Mouse (Mus musculus) testis, adult 2 months (tissue): Measurements from ENCODE around the gene Arhgap29. TPM values are rescaled to one million over a fixed set of nuclear protein-coding genes. Genes with fewer than 3 reads are reported as not detected.
A peak's percentile ranks its signal among the peaks of the same experiment; 100 is the strongest.

Experiments used
- H3K27ac ChIP-seq: fragments of 200-500 bp; 2 replicates; pipeline ENCODE4 v1.5.1; 2012; ENCODE audit warnings: low read depth, low read length; ENCODE audit not compliant: control insufficient read depth, insufficient read depth
- H3K27me3 ChIP-seq: fragments of 200-500 bp; 2 replicates; pipeline ENCODE4 v1.6.1; 2012; ENCODE audit warnings: mild to moderate bottlenecking, low read length, moderate library complexity; ENCODE audit not compliant: control insufficient read depth, insufficient read depth
- H3K36me3 ChIP-seq: fragments of 200-500 bp; 2 replicates; pipeline ENCODE4 v1.6.1; 2012; ENCODE audit warnings: mild to moderate bottlenecking, low read length; ENCODE audit not compliant: control insufficient read depth, insufficient read depth
- H3K4me1 ChIP-seq: fragments of 200-500 bp; 2 replicates; pipeline ENCODE4 v1.6.1; 2012; ENCODE audit warnings: low read length; ENCODE audit not compliant: control insufficient read depth, insufficient read depth
- H3K4me3 ChIP-seq: fragments of 200-500 bp; 2 replicates; pipeline ENCODE4 v1.5.1; 2012; ENCODE audit warnings: low read depth, mild to moderate bottlenecking, low read length, moderate library complexity, mixed read lengths; ENCODE audit not compliant: control insufficient read depth
- CTCF ChIP-seq: fragments of 200-500 bp; IDR thresholded peaks from 2 replicates; pipeline ENCODE4 v1.5.1; 2012; ENCODE audit warnings: low read depth, mild to moderate bottlenecking, inconsistent platforms, low read length, moderate library complexity; ENCODE audit not compliant: control insufficient read depth, insufficient read depth, insufficient replicate concordance
- POLR2A ChIP-seq: fragments of 200-500 bp; IDR thresholded peaks from 2 replicates; pipeline ENCODE4 v1.6.1; 2012; ENCODE audit warnings: low read depth, mild to moderate bottlenecking, inconsistent platforms, low read length, moderate library complexity; ENCODE audit not compliant: control insufficient read depth
- polyA plus RNA-seq: library from polyadenylated mRNA; depleted of rRNA; stranded (reverse); fragments of >200 nt; gene quantifications from 2 replicates; pipeline ENCODE4 v1.2.3, GENCODE M21; 2012

Arhgap29 gene
- polyA plus RNA-seq, 1 experiment, result 78.3 TPM

DNA sequence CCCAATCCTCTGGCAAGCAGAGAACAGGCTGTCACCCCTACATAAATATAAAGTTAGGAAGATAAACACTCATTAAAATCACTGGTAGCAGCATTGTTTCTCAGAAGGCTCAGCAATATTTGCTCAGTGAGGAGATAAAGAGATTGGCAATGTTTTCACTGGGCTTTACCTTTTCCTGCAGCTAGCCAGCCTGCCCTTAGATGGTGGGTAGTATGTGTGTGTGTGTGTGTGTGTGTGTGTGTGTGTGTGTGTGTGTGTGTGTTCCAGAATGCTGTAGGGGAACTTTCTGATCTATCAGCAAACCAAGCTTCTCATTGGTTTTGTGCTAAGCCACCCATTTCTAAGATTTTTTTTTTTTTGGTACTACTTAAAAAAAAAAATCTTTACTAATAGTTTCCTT lies 5.6 kb upstream of the Arhgap29 start:
- Histone ChIP-seq H3K4me3 (no peak overlapping the region), H3K27ac (no peak overlapping the region), H3K4me1 (no peaks in the 10 kb centered on the region), H3K36me3 (no peaks in the 10 kb centered on the region), H3K27me3 (no peaks in the 10 kb centered on the region)
- TF ChIP-seq POLR2A (no peak), CTCF (no peak)

DNA sequence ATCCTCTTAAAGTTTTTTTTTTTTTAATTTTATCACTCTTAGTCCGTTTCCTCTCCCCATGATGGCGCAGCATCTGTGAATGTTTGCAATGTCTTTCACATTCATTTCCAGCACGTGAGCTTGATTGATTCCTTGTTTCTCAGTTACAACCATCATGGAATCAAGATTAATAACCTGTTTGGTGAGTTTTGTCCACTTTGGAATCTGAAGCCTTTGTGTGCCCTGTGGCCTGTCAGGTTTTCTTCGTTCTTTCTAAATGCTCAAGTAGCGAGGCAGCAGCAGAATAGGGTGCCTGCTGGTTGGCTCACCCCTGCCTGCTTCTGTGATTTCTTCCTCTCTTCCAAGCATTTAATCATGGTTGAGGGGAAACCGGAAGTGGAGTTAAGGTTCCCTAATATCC lies 2.2 kb upstream of the Arhgap29 start:
- Histone ChIP-seq H3K36me3 (peaks cover 1% of the 10 kb centered on the region; the same call in 1 of the 2 replicates), H3K27ac (no peak overlapping the region), H3K4me1 (no peaks in the 10 kb centered on the region), H3K4me3 (no peak overlapping the region), H3K27me3 (no peaks in the 10 kb centered on the region)
- no peak for TF ChIP-seq POLR2A
- no peak for TF ChIP-seq CTCF

DNA sequence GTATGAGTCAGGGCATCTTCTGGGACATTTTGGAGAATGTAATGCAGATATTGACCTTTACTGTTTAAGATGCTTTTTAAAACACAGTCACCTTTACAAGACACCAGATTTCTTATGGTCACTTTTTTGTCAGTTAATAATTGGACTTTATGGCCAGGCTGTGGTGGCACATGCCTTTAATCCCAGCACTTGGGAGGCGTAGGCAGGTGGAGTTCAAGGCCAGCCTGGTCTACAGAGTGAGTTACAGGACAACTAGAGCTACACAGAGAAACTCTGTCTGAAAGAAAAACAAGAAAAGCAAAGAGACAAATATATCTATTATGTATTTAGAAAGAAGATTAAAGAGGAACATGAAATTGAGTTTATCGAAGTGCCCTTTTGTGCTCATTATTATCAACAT lies 1.2 kb upstream of the Arhgap29 start:
- Histone ChIP-seq H3K36me3 (peaks cover 1% of the 10 kb centered on the region; the same call in 1 of the 2 replicates), H3K4me1 (no peaks in the 10 kb centered on the region; the same call in 1 of the 2 replicates), H3K4me3 (no peak overlapping the region), H3K27me3 (no peaks in the 10 kb centered on the region), H3K27ac (no peak overlapping the region)
- TF ChIP-seq CTCF (no peak), POLR2A (no peak)

DNA sequence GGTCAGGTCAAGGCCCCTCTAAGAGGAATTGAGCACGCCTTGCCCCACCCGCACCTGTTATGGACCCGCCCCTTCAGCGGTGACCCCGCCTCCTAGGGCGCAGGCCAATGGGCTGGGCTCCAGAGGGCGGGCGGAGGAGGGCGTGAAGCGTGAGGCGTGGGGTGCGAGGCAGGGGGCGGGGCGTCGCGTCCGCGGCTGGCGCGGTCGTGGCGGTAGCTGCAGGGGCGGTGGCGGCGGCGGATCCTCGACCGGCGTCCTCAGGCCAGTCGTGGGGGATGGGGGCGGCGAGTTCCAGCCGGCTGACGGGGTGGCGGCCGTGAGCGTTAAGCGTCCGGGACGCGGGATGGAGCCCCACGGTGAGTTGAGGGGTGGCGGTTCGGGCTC lies 700 bp downstream of the Arhgap29 start:
- TF ChIP-seq POLR2A (peak; percentile 98), CTCF (no peak)
- Histone ChIP-seq H3K4me3 (peak overlapping the region; percentile 99), H3K4me1 (no peaks in the 10 kb centered on the region; the same call in 1 of the 2 replicates), H3K27ac (peak overlapping the region; percentile 97), H3K27me3 (no peaks in the 10 kb centered on the region), H3K36me3 (peaks cover 1% of the 10 kb centered on the region; the same call in 1 of the 2 replicates)

DNA sequence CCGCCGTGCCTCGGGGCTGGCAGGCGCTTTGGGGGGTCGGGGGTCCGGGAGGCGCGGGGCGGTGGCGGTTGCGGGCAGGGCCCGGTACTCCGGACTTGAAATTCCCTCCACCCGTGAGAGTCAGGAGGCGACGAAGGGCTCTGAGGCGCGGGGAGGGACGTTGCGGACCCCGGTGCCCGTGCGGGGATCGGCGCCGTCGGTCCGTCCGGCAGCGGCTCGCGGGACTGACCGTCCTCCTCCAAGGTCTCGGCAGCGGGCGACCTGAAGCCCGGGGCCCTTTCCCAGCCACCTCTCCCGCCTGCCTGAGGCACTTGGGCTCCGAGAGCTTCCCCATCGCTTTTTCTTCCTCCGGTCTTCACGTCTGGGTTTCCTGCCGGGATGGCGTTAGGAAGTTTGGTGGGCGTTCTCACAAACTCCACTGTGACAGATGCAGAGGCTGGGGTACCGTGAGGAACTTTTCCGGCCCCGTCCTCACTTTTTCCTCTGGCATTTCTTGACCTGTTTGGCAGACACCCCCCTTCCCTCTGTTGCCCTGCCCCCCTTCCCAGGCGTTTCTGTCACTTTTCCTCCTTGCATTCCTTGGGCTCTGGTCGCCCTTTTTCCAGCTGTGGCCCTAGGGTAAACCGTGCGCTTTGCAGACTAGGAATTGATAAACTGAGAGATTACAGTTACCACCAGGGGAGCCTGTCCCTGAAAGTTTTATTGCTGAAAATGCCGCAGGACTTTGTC lies 1.3 kb downstream of the Arhgap29 start:
- Histone ChIP-seq H3K4me1 (no peaks in the 10 kb centered on the region; the same call in 1 of the 2 replicates), H3K36me3 (peaks cover 1% of the 10 kb centered on the region; the same call in 1 of the 2 replicates), H3K4me3 (peak overlapping the region; percentile 99), H3K27ac (peak overlapping the region; percentile 97), H3K27me3 (no peaks in the 10 kb centered on the region)
- TF ChIP-seq CTCF (no peak), POLR2A (no peak)

DNA sequence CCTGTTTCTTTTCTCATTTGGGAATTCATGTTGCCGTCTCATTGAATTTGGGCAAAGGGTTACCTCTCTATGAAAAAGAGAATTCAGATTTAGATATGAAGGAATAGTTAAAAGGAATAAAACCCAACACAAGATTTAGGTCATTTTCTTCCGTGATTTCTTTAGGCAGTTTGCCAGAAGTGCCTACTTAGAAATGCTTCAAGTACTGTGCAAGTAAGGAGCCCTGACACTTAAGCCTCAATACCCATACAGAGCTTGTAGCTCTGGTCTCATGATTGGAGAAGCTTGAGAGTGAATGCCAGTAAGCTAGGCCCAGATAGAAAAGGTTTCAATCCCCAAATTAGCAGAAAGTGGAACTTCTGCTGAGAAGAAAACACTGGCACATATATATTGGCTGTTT lies 2.1 kb downstream of the Arhgap29 start:
- H3K27ac ChIP-seq, result peak overlapping the region; percentile 97
- H3K27me3 ChIP-seq, result no peaks in the 10 kb centered on the region
- peaks cover 2% of the 10 kb centered on the region; the same call in 1 of the 2 replicates for H3K4me1 ChIP-seq
- H3K36me3 ChIP-seq, result peaks cover 1% of the 10 kb centered on the region; the same call in 1 of the 2 replicates
- TF ChIP-seq POLR2A, result no peak
- TF ChIP-seq CTCF, result no peak
- H3K4me3 ChIP-seq, result peak overlapping the region; percentile 99; the same call in 1 of the 2 replicates

DNA sequence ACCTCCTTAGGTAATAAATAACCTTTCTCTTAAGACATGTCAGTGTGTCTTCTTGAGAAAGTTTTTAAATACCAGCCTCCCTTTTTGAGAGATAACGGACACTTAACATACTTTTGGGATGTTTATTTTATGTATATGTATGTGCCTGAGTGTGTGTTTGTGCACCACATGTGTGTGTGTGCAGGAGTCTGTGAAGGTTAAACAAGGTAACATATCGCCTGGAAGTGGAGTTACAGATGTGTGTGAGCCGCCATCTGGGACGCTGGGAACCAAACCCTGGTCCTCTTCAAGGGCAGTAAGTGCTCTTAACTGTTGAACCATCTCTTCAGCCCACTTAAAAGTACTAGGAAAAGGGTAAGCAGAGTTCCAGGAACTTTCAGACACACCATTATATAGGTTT lies 3.2 kb downstream of the Arhgap29 start:
- Histone ChIP-seq H3K27me3 (no peaks in the 10 kb centered on the region), H3K27ac (no peak overlapping the region), H3K4me3 (peak overlapping the region; percentile 78), H3K36me3 (peaks cover 1% of the 10 kb centered on the region; the same call in 1 of the 2 replicates), H3K4me1 (peaks cover 2% of the 10 kb centered on the region; the same call in 1 of the 2 replicates)
- TF ChIP-seq POLR2A (no peak), CTCF (no peak)
